In the genomic region with DNA sequence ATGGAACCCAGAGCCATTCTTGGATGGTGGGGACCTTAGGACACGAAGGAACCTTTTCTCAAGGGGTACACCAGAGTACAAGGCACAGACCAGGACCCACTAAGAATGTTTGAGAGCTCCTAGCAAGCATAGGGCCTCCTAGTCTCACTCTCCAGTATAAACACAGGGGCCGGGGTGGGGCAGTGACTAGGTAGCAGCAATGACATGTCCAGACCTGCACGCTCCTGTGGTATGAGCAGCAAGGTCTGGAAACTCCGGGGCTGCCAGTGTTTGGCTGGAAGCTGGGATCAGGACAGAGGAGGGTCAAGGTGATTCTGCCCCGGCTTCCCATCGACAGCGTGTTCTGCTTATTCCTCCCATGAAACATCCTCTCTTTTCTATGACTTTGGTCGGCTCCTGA, we compare ENCODE assay signal across 27 mouse cellular contexts. TPM values are rescaled to one million over a fixed set of nuclear protein-coding genes. Genes with fewer than 3 reads are reported as not detected.
DNase-seq lines count a peak whose midpoint lies in the region; ATAC-seq and TF ChIP-seq lines count a peak whose summit lies in the region.
"Had no signal": no experiment of that assay in that cellular context is flagged by ENCODE, and none has a peak within 500 bp of the region (broad histone marks: within the 10 kb centered on the region; RNA-seq: fewer than 3 reads in every experiment).

No protein-coding gene starts in this region.

- no peak overlapping the region for H3K4me2 ChIP-seq in stomach, embryonic 15.5 days
- H3K4me2 ChIP-seq: embryonic facial prominence, embryonic 12.5 days; embryonic facial prominence, embryonic 15.5 days; heart, embryonic 12.5 days; heart, embryonic 15.5 days; hindbrain, embryonic 14.5 days had no signal

- peaks cover 34% of the 10 kb centered on the region for H3K4me1 ChIP-seq in embryonic facial prominence, embryonic 10.5 days
- H3K4me1 ChIP-seq in stomach, embryonic 15.5 days: no peaks in the 10 kb centered on the region
- peaks cover 9% of the 10 kb centered on the region; the same call in 1 of the 2 replicates for H3K4me1 ChIP-seq in kidney, adult 2 months (ENCODE audit: control insufficient read depth, insufficient read depth, low read length)
- H3K4me1 ChIP-seq: embryonic facial prominence, embryonic 12.5 days had no signal

- TF ChIP-seq POLR2A in kidney, adult 2 months (IDR thresholded peaks at IDR 0.05; ENCODE audit: low read depth, low read length): no peak

- no peaks in the 10 kb centered on the region for H3K36me3 ChIP-seq in embryonic facial prominence, embryonic 10.5 days (replicated peaks)
- H3K36me3 ChIP-seq in stomach, embryonic 15.5 days: no peaks in the 10 kb centered on the region
- no peaks in the 10 kb centered on the region; the same call in none of the 2 replicates for H3K36me3 ChIP-seq in kidney, adult 2 months (ENCODE audit: control insufficient read depth, insufficient read depth, low read length)
- H3K36me3 ChIP-seq: embryonic facial prominence, embryonic 12.5 days; embryonic facial prominence, embryonic 15.5 days; heart, embryonic 12.5 days; heart, embryonic 15.5 days had no signal

- H3K9me3 ChIP-seq in embryonic facial prominence, embryonic 10.5 days: no peaks in the 10 kb centered on the region
- no peaks in the 10 kb centered on the region for H3K9me3 ChIP-seq in stomach, embryonic 15.5 days
- H3K9me3 ChIP-seq: embryonic facial prominence, embryonic 12.5 days; embryonic facial prominence, embryonic 15.5 days; heart, embryonic 12.5 days; heart, embryonic 15.5 days had no signal

- no peak for TF ChIP-seq CTCF in kidney, adult 2 months (conservative IDR thresholded peaks at IDR 0.05; ENCODE audit: insufficient read depth, insufficient read length, low read depth, low read length)

- H3K27me3 ChIP-seq in embryonic facial prominence, embryonic 10.5 days (replicated peaks; ENCODE audit: low read depth, poor library complexity, severe bottlenecking): no peaks in the 10 kb centered on the region
- no peaks in the 10 kb centered on the region for H3K27me3 ChIP-seq in stomach, embryonic 15.5 days (replicated peaks)
- no peaks in the 10 kb centered on the region for H3K27me3 ChIP-seq in kidney, adult 2 months (replicated peaks; ENCODE audit: control insufficient read depth, insufficient read depth, low read length)
- H3K27me3 ChIP-seq: embryonic facial prominence, embryonic 12.5 days; embryonic facial prominence, embryonic 15.5 days had no signal

- 85% methylated on average over 8 of the region's 8 CpGs for WGBS in embryonic facial prominence, embryonic 10.5 days
- WGBS in stomach, embryonic 15.5 days: 73% methylated on average over 8 of the region's 8 CpGs
- 88% methylated on average over 8 of the region's 8 CpGs for WGBS in kidney, adult 2 months

- ATAC-seq in stomach, embryonic 15.5 days (ENCODE audit: insufficient read depth, low FRiP score, low read depth): 0 out of 2 replicates have a peak, but pooled peaks have one; percentile 56
- ATAC-seq: activated CD4-positive, CD25-positive, alpha-beta regulatory T cell, adult 4 months; CD4-positive, CD25-positive, alpha-beta regulatory T cell, adult 4 months; forebrain, embryonic 14.5 days; forebrain, postnatal 0 days; hindbrain, postnatal 0 days had no signal

- no peak overlapping the region; the same call in 1 of the 2 replicates for H3K27ac ChIP-seq in embryonic facial prominence, embryonic 10.5 days (replicated peaks)
- H3K27ac ChIP-seq in stomach, embryonic 15.5 days: no peak overlapping the region
- no peak overlapping the region for H3K27ac ChIP-seq in kidney, adult 2 months (ENCODE audit: insufficient read depth, low read depth, low read length)
- H3K27ac ChIP-seq: embryonic facial prominence, embryonic 12.5 days; embryonic facial prominence, embryonic 15.5 days; gastrocnemius, adult 2 months; heart, embryonic 15.5 days; hindbrain, embryonic 14.5 days; hindbrain, postnatal 0 days had no signal

- peak; percentile 21 to 39 for DNase-seq in urinary bladder, adult 18-20 months (ENCODE audit: low spot score in 2 of 2)
- DNase-seq in urinary bladder, postnatal 10 days (ENCODE audit: low spot score): no peak
- peak; percentile 32 for DNase-seq in ZHBTc4 (ENCODE audit: low read depth, low spot score)
- DNase-seq in embryonic facial prominence, embryonic 10.5 days (ENCODE audit: low spot score): peak; percentile 40
- no peak for DNase-seq in thymus, postnatal 25 days
- DNase-seq in kidney, adult 2 months: no peak
- DNase-seq: adrenal gland, adult 8-10 months; adrenal gland, postnatal 25 days; cerebellum, adult 11-12 months; cerebellum, adult 8-10 months; cerebellum, postnatal 14 days; forebrain, postnatal 0 days; gastrocnemius, adult 2 months; gastrocnemius, postnatal 14 days; heart, adult 18-20 months; heart, postnatal 10 days; heart, postnatal 36 days had no signal

- no peak overlapping the region for H3K4me3 ChIP-seq in embryonic facial prominence, embryonic 10.5 days
- no peak overlapping the region for H3K4me3 ChIP-seq in stomach, embryonic 15.5 days (replicated peaks)
- H3K4me3 ChIP-seq in kidney, adult 2 months (ENCODE audit: insufficient read depth, low read depth, low read length): no peak overlapping the region
- H3K4me3 ChIP-seq: embryonic facial prominence, embryonic 12.5 days; embryonic facial prominence, embryonic 15.5 days; gastrocnemius, adult 2 months; heart, embryonic 12.5 days; heart, embryonic 15.5 days had no signal

- no peak overlapping the region for H3K9ac ChIP-seq in stomach, embryonic 15.5 days
- H3K9ac ChIP-seq: embryonic facial prominence, embryonic 12.5 days; embryonic facial prominence, embryonic 15.5 days; forebrain, postnatal 0 days; heart, embryonic 12.5 days; heart, embryonic 15.5 days; hindbrain, embryonic 14.5 days had no signal

RNA-seq across cellular contexts. Expression of gene Hdac7, which starts 31.5 kb away (rescaled TPM):
- polyA plus RNA-seq in embryonic facial prominence, embryonic 10.5 days (2016; fragmentation: Nextera tagmentation; extraction: Ambion mirVana): 26.6 and 30.2 TPM in 2 replicates
- 22.1 and 23.6 TPM in 2 replicates for polyA plus RNA-seq in stomach, embryonic 15.5 days (2015; fragmentation: Nextera tagmentation; extraction: Ambion mirVana)
- 41.6 and 45.4 TPM in 2 replicates for polyA plus RNA-seq in kidney, adult 2 months (2012; rRNA removed)

RNA-seq across cellular contexts. Expression of gene Vdr, which starts 34.6 kb away (rescaled TPM):
- 0.59 and 0.82 TPM in 2 replicates for polyA plus RNA-seq in embryonic facial prominence, embryonic 10.5 days (2016; fragmentation: Nextera tagmentation; extraction: Ambion mirVana)
- polyA plus RNA-seq in stomach, embryonic 15.5 days (2015; fragmentation: Nextera tagmentation; extraction: Ambion mirVana): 1.7 and 2.5 TPM in 2 replicates
- polyA plus RNA-seq in kidney, adult 2 months (2012; rRNA removed): 96.6 and 114 TPM in 2 replicates

Comparison
In these comparisons a context has a peak if more than half of its experiments do, and no peak if none do; other contexts are left out.
1. DNase-seq: peak in urinary bladder, adult 18-20 months (2 of 2), ZHBTc4 (single experiment) and embryonic facial prominence, embryonic 10.5 days (single experiment); none in urinary bladder, postnatal 10 days (single experiment), thymus, postnatal 25 days (single experiment) and kidney, adult 2 months (single experiment).
2. RNA of gene Vdr, which starts 34.6 kb away (polyA plus RNA-seq): 96.6 to 114 TPM in kidney, adult 2 months; 1.7 to 2.5 TPM in stomach, embryonic 15.5 days and 0.59 to 0.82 TPM in embryonic facial prominence, embryonic 10.5 days; every median in the first group is over 10 times any median in the second.